Mouse (Mus musculus) heart, postnatal 0 days (tissue): ENCODE measurements at regions not wholly inside any gene's neighbourhood (a gene's known extent, or its start where the extent isn't known, plus 50 kb on each side); places are given as distances from the start of the nearest gene placed in this dataset.

Experiments
- CTCF ChIP-seq: IDR thresholded peaks from 2 replicates; pipeline ENCODE4 v1.5.1; 2016; ENCODE audit warnings: antibody characterized with exemption, control low read depth, low read depth
- EP300 ChIP-seq: IDR thresholded peaks from 2 replicates; pipeline ENCODE4 v1.6.1; 2016; ENCODE audit warnings: antibody characterized with exemption, low read depth

DNA sequence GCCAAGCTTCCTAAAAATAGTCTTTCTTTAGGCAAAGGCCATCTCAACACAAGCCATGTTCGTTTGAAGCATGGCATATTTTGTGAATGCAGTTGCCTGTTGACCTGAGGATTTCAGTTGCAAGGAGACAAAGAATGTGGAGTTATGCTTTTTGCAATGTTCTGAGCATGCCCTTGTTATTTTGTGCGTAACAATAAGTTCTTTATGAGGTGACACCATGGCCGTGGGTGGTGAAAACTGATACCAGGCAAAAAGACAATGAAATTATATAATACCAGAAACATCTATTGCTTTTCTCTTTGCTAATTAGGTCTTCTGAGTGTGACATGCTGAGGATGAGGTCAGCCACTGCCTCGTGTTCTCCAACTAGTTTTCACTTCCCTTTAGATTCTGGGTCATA lies 236.4 kb downstream of the Ttc32 start:
- TF ChIP-seq CTCF = no peak
- no peak for TF ChIP-seq EP300
